Mouse (Mus musculus): ENCODE results near the gene Gpr19. TPM values are rescaled to one million over a fixed set of nuclear protein-coding genes. Genes with fewer than 3 reads are reported as not detected.

Gene Gpr19
- 12.1 and 13.1 TPM in 2 replicates for polyA plus RNA-seq (2014; fragmentation: Nextera tagmentation; extraction: Ambion mirVana)

GRCm38 (mm10) chr6:134898095-134898965, at the start of gene Gpr19:
TSS of gene Gpr19 (minus strand) at chr6:134898578.
- ATAC-seq (ENCODE audit: low FRiP score, low TSS enrichment): peak; percentile 95
- H3K4me1 ChIP-seq (ENCODE audit: control insufficient read depth, insufficient read depth, low read length): peaks cover 6% of the 10 kb centered on the region; the same call in 1 of the 2 replicates
- peak within 1 kb of the TSS; percentile 55 for H3K4me3 ChIP-seq (ENCODE audit: low read length)
- H3K27ac ChIP-seq (ENCODE audit: low read depth, low read length): peak within 1 kb of the TSS; percentile 100
- WGBS: under 1% methylated on average over 51 of the region's 51 CpGs
- peak within 1 kb of the TSS; percentile 86 for H3K9ac ChIP-seq (ENCODE audit: low read depth, low read length)
- H3K27me3 ChIP-seq (ENCODE audit: control insufficient read depth, insufficient read depth, low read length): no peaks in the 10 kb centered on the region
- H3K4me2 ChIP-seq (replicated peaks; ENCODE audit: low read depth, low read length): peak within 1 kb of the TSS; percentile 70
- H3K36me3 ChIP-seq (ENCODE audit: control insufficient read depth, insufficient read depth, low read length): no peaks in the 10 kb centered on the region
- H3K9me3 ChIP-seq (ENCODE audit: control insufficient read depth, low read length): no peaks in the 10 kb centered on the region

GRCm38 (mm10) chr6:134947311-134948087, 49.1 kb upstream of the Gpr19 start:
- 0 out of 2 replicates have a peak, but pooled peaks cover 7% of the 10 kb centered on the region for H3K4me1 ChIP-seq (ENCODE audit: control insufficient read depth, insufficient read depth, low read length)
- no peak overlapping the region for H3K27ac ChIP-seq (ENCODE audit: low read depth, low read length)
- H3K4me2 ChIP-seq (replicated peaks; ENCODE audit: low read depth, low read length): no peak overlapping the region
- no peaks in the 10 kb centered on the region for H3K9me3 ChIP-seq (ENCODE audit: control insufficient read depth, low read length)
- no peak for ATAC-seq (ENCODE audit: low FRiP score, low TSS enrichment)
- H3K4me3 ChIP-seq (ENCODE audit: low read length): no peak overlapping the region
- WGBS: 41% methylated on average over 13 of the region's 13 CpGs
- H3K36me3 ChIP-seq (ENCODE audit: control insufficient read depth, insufficient read depth, low read length): peaks cover 3% of the 10 kb centered on the region; the same call in 1 of the 2 replicates
- no peaks in the 10 kb centered on the region for H3K27me3 ChIP-seq (ENCODE audit: control insufficient read depth, insufficient read depth, low read length)
- no peak overlapping the region for H3K9ac ChIP-seq (ENCODE audit: low read depth, low read length)

- Histone ChIP-seq H3K9me3 (ENCODE audit: control insufficient read depth, low read length) (no peaks in the 10 kb centered on the region), H3K4me1 (ENCODE audit: control insufficient read depth, insufficient read depth, low read length) (0 out of 2 replicates have a peak, but pooled peaks cover 7% of the 10 kb centered on the region), H3K4me3 (ENCODE audit: low read length) (no peak overlapping the region), H3K36me3 (ENCODE audit: control insufficient read depth, insufficient read depth, low read length) (peaks cover 3% of the 10 kb centered on the region; the same call in 1 of the 2 replicates), H3K27ac (ENCODE audit: low read depth, low read length) (no peak overlapping the region), H3K27me3 (ENCODE audit: control insufficient read depth, insufficient read depth, low read length) (no peaks in the 10 kb centered on the region), H3K4me2 (replicated peaks; ENCODE audit: low read depth, low read length) (no peak overlapping the region), H3K9ac (ENCODE audit: low read depth, low read length) (no peak overlapping the region)
- 85% methylated on average over 9 of the region's 9 CpGs for WGBS
- ATAC-seq (ENCODE audit: low FRiP score, low TSS enrichment): no peak
Measured at GRCm38 (mm10) chr6:134946858-134947257, 48.5 kb upstream of the Gpr19 start.

- no peak for ATAC-seq (ENCODE audit: low FRiP score, low TSS enrichment)
- no peak overlapping the region for H3K4me2 ChIP-seq (replicated peaks; ENCODE audit: low read depth, low read length)
- WGBS: 75% methylated on average over 6 of the region's 6 CpGs
Measured at GRCm38 (mm10) chr6:134946054-134946453, 47.7 kb upstream of the Gpr19 start.

GRCm38 (mm10) chr6:134943759-134944407, 45.5 kb upstream of the Gpr19 start:
- WGBS: 45% methylated on average over 13 of the region's 13 CpGs
- Histone ChIP-seq H3K4me2 (replicated peaks; ENCODE audit: low read depth, low read length) (no peak overlapping the region), H3K4me3 (ENCODE audit: low read length) (no peak overlapping the region), H3K36me3 (ENCODE audit: control insufficient read depth, insufficient read depth, low read length) (peaks cover 7% of the 10 kb centered on the region; the same call in 1 of the 2 replicates), H3K4me1 (ENCODE audit: control insufficient read depth, insufficient read depth, low read length) (0 out of 2 replicates have a peak, but pooled peaks cover 7% of the 10 kb centered on the region), H3K9me3 (ENCODE audit: control insufficient read depth, low read length) (no peaks in the 10 kb centered on the region), H3K27me3 (ENCODE audit: control insufficient read depth, insufficient read depth, low read length) (no peaks in the 10 kb centered on the region), H3K27ac (ENCODE audit: low read depth, low read length) (no peak overlapping the region), H3K9ac (ENCODE audit: low read depth, low read length) (no peak overlapping the region)
- ATAC-seq (ENCODE audit: low FRiP score, low TSS enrichment): peak; percentile 53; the same call in 1 of the 2 replicates

More at GRCm38 (mm10) chr6:134946054-134946453, 47.7 kb upstream of the Gpr19 start:
- H3K4me1 ChIP-seq (ENCODE audit: control insufficient read depth, insufficient read depth, low read length): 0 out of 2 replicates have a peak, but pooled peaks cover 7% of the 10 kb centered on the region
- H3K9ac ChIP-seq (ENCODE audit: low read depth, low read length): no peak overlapping the region
- no peaks in the 10 kb centered on the region for H3K27me3 ChIP-seq (ENCODE audit: control insufficient read depth, insufficient read depth, low read length)
- H3K27ac ChIP-seq (ENCODE audit: low read depth, low read length): no peak overlapping the region
- H3K9me3 ChIP-seq (ENCODE audit: control insufficient read depth, low read length): no peaks in the 10 kb centered on the region
- no peak overlapping the region for H3K4me3 ChIP-seq (ENCODE audit: low read length)
- H3K36me3 ChIP-seq (ENCODE audit: control insufficient read depth, insufficient read depth, low read length): peaks cover 7% of the 10 kb centered on the region; the same call in 1 of the 2 replicates

GRCm38 (mm10) chr6:134939781-134940180, 41.4 kb upstream of the Gpr19 start:
- 0 out of 2 replicates have a peak, but pooled peaks cover 7% of the 10 kb centered on the region for H3K4me1 ChIP-seq (ENCODE audit: control insufficient read depth, insufficient read depth, low read length)
- H3K9me3 ChIP-seq (ENCODE audit: control insufficient read depth, low read length): no peaks in the 10 kb centered on the region
- H3K27me3 ChIP-seq (ENCODE audit: control insufficient read depth, insufficient read depth, low read length): no peaks in the 10 kb centered on the region
- peaks cover 7% of the 10 kb centered on the region; the same call in 1 of the 2 replicates for H3K36me3 ChIP-seq (ENCODE audit: control insufficient read depth, insufficient read depth, low read length)
- H3K4me3 ChIP-seq (ENCODE audit: low read length): no peak overlapping the region
- WGBS: 82% methylated on average over 4 of the region's 4 CpGs
- no peak for ATAC-seq (ENCODE audit: low FRiP score, low TSS enrichment)
- H3K27ac ChIP-seq (ENCODE audit: low read depth, low read length): no peak overlapping the region
- H3K9ac ChIP-seq (ENCODE audit: low read depth, low read length): no peak overlapping the region
- no peak overlapping the region for H3K4me2 ChIP-seq (replicated peaks; ENCODE audit: low read depth, low read length)

- no peak overlapping the region for H3K4me3 ChIP-seq (ENCODE audit: low read length)
- H3K36me3 ChIP-seq (ENCODE audit: control insufficient read depth, insufficient read depth, low read length): no peaks in the 10 kb centered on the region; the same call in 1 of the 2 replicates
- H3K27ac ChIP-seq (ENCODE audit: low read depth, low read length): no peak overlapping the region
- no peak overlapping the region for H3K9ac ChIP-seq (ENCODE audit: low read depth, low read length)
- WGBS: 95% methylated on average over 5 of the region's 5 CpGs
- H3K4me2 ChIP-seq (replicated peaks; ENCODE audit: low read depth, low read length): no peak overlapping the region
- H3K9me3 ChIP-seq (ENCODE audit: control insufficient read depth, low read length): no peaks in the 10 kb centered on the region
- H3K27me3 ChIP-seq (ENCODE audit: control insufficient read depth, insufficient read depth, low read length): no peaks in the 10 kb centered on the region
- no peak for ATAC-seq (ENCODE audit: low FRiP score, low TSS enrichment)
- H3K4me1 ChIP-seq (ENCODE audit: control insufficient read depth, insufficient read depth, low read length): peaks cover 12% of the 10 kb centered on the region; the same call in 1 of the 2 replicates
Measured at GRCm38 (mm10) chr6:134934305-134934704, 35.9 kb upstream of the Gpr19 start.

- no peak overlapping the region for H3K4me3 ChIP-seq (ENCODE audit: low read length)
- H3K36me3 ChIP-seq (ENCODE audit: control insufficient read depth, insufficient read depth, low read length): no peaks in the 10 kb centered on the region; the same call in 1 of the 2 replicates
- no peaks in the 10 kb centered on the region for H3K27me3 ChIP-seq (ENCODE audit: control insufficient read depth, insufficient read depth, low read length)
- no peak overlapping the region for H3K4me2 ChIP-seq (replicated peaks; ENCODE audit: low read depth, low read length)
- no peak for ATAC-seq (ENCODE audit: low FRiP score, low TSS enrichment)
- no peak overlapping the region for H3K9ac ChIP-seq (ENCODE audit: low read depth, low read length)
- H3K9me3 ChIP-seq (ENCODE audit: control insufficient read depth, low read length): no peaks in the 10 kb centered on the region
- peaks cover 12% of the 10 kb centered on the region; the same call in 1 of the 2 replicates for H3K4me1 ChIP-seq (ENCODE audit: control insufficient read depth, insufficient read depth, low read length)
- H3K27ac ChIP-seq (ENCODE audit: low read depth, low read length): no peak overlapping the region
- 68% methylated on average over 2 of the region's 2 CpGs for WGBS
Measured at GRCm38 (mm10) chr6:134933207-134933558, 34.8 kb upstream of the Gpr19 start.
